Mouse (Mus musculus) midbrain, embryonic 10.5 days (tissue): ENCODE data around the gene Zfp704. TPM values are rescaled to one million over a fixed set of nuclear protein-coding genes. Genes with fewer than 3 reads are reported as not detected.

ENCODE experiments used
- DNase-seq: peaks from one replicate; pipeline ENCODE4 v3.0.0-alpha.2; 2017; ENCODE audit warnings: low spot score
- H3K27ac ChIP-seq: fragments of 300-500 bp; sonication (generic); replicated peaks from 2 replicates; pipeline ENCODE4 v1.5.1; 2016; ENCODE audit warnings: mild to moderate bottlenecking
- H3K27me3 ChIP-seq: fragments of 300-500 bp; sonication (generic); 2 replicates; pipeline ENCODE4 v1.6.1; 2016; ENCODE audit warnings: low read depth, mild to moderate bottlenecking; ENCODE audit not compliant: poor library complexity, severe bottlenecking
- H3K36me3 ChIP-seq: fragments of 300-500 bp; sonication (generic); 2 replicates; pipeline ENCODE4 v1.6.1; 2016; ENCODE audit warnings: mild to moderate bottlenecking, moderate library complexity
- H3K4me1 ChIP-seq: fragments of 300-500 bp; sonication (generic); 2 replicates; pipeline ENCODE4 v1.6.1; 2016
- H3K4me3 ChIP-seq: fragments of 300-500 bp; sonication (generic); 2 replicates; pipeline ENCODE4 v1.5.1; 2016; ENCODE audit warnings: mild to moderate bottlenecking, moderate library complexity
- H3K9me3 ChIP-seq: fragments of 300-500 bp; sonication (generic); replicated peaks from 2 replicates; pipeline ENCODE4 v1.6.1; 2016; ENCODE audit warnings: mild to moderate bottlenecking
- WGBS: fragments of 180-500 bp; shearing (Covaris S2); methylation state at CpG from one replicate; pipeline ENCODE4 v1.1.7; 2016; 5-methylcytosine and 5-hydroxymethylcytosine counted together
- polyA plus RNA-seq: library from polyadenylated mRNA; unstranded; fragments of >200 nt; fragmentation: Nextera tagmentation; extraction: Ambion mirVana; gene quantifications from 2 replicates; pipeline ENCODE4 v1.2.1, GENCODE M21; 2016

Gene Zfp704
- polyA plus RNA-seq, 1 experiment from 2014 or later, result 5.0 TPM

- H3K4me1 ChIP-seq, result peaks cover 41% of the 10 kb centered on the region
- peak; percentile 48 for DNase-seq
- 0 out of 2 replicates have a peak overlapping the region, but pooled peaks have one; percentile 12 for H3K4me3 ChIP-seq
- WGBS, result 4% methylated on average over 17 of the region's 17 CpGs
- no peaks in the 10 kb centered on the region for H3K9me3 ChIP-seq
- H3K27ac ChIP-seq, result peak overlapping the region; percentile 33
- H3K27me3 ChIP-seq, result peaks cover 64% of the 10 kb centered on the region
- no peaks in the 10 kb centered on the region for H3K36me3 ChIP-seq
These were observed 89.7 kb downstream of the Zfp704 start for GRCm38 (mm10) chr3:9520051-9520727.

- DNase-seq, result no peak
- Histone ChIP-seq H3K27ac (no peak overlapping the region), H3K4me3 (no peak overlapping the region), H3K4me1 (peaks cover 41% of the 10 kb centered on the region), H3K27me3 (peaks cover 71% of the 10 kb centered on the region), H3K36me3 (no peaks in the 10 kb centered on the region), H3K9me3 (no peaks in the 10 kb centered on the region)
- WGBS, result 61% methylated on average over 4 of the region's 4 CpGs
These were observed 90.4 kb downstream of the Zfp704 start for GRCm38 (mm10) chr3:9519491-9519890.

GRCm38 (mm10) chr3:9518936-9519335 is 90.9 kb downstream of the Zfp704 start:
- Histone ChIP-seq H3K27me3 (peaks cover 71% of the 10 kb centered on the region), H3K36me3 (no peaks in the 10 kb centered on the region), H3K27ac (no peak overlapping the region), H3K9me3 (no peaks in the 10 kb centered on the region), H3K4me3 (no peak overlapping the region), H3K4me1 (peaks cover 46% of the 10 kb centered on the region)
- 91% methylated on average over 7 of the region's 7 CpGs for WGBS
- peak; percentile 9 for DNase-seq

- Histone ChIP-seq H3K9me3 (no peaks in the 10 kb centered on the region), H3K27ac (no peak overlapping the region), H3K4me1 (peaks cover 40% of the 10 kb centered on the region), H3K27me3 (peaks cover 83% of the 10 kb centered on the region), H3K36me3 (no peaks in the 10 kb centered on the region), H3K4me3 (no peak overlapping the region)
- DNase-seq, result peak; percentile 10
- 75% methylated on average over 7 of the region's 8 CpGs for WGBS
These were observed 93.6 kb downstream of the Zfp704 start for GRCm38 (mm10) chr3:9516119-9516855.

GRCm38 (mm10) chr3:9515527-9515926 is 94.4 kb downstream of the Zfp704 start:
- no peaks in the 10 kb centered on the region for H3K9me3 ChIP-seq
- H3K36me3 ChIP-seq, result no peaks in the 10 kb centered on the region
- H3K4me1 ChIP-seq, result peaks cover 33% of the 10 kb centered on the region
- no peak overlapping the region for H3K27ac ChIP-seq
- peak; percentile 9 for DNase-seq
- 85% methylated on average over 8 of the region's 8 CpGs for WGBS
- H3K27me3 ChIP-seq, result peaks cover 83% of the 10 kb centered on the region
- no peak overlapping the region for H3K4me3 ChIP-seq

- no peak for DNase-seq
- H3K9me3 ChIP-seq, result no peaks in the 10 kb centered on the region
- peaks cover 17% of the 10 kb centered on the region for H3K4me1 ChIP-seq
- no peaks in the 10 kb centered on the region for H3K36me3 ChIP-seq
- H3K27me3 ChIP-seq, result peaks cover 83% of the 10 kb centered on the region
- 38% methylated on average over 7 of the region's 7 CpGs for WGBS
- H3K4me3 ChIP-seq, result no peak overlapping the region
- H3K27ac ChIP-seq, result no peak overlapping the region
These were observed 96.2 kb downstream of the Zfp704 start for GRCm38 (mm10) chr3:9513703-9514110.

- H3K36me3 ChIP-seq, result no peaks in the 10 kb centered on the region
- DNase-seq, result no peak
- 93% methylated on average over 10 of the region's 10 CpGs for WGBS
These were observed 97.7 kb downstream of the Zfp704 start for GRCm38 (mm10) chr3:9512199-9512598.

GRCm38 (mm10) chr3:9505692-9506211 is 104.1 kb downstream of the Zfp704 start:
- WGBS, result 83% methylated on average over 6 of the region's 6 CpGs

More at GRCm38 (mm10) chr3:9512199-9512598, 97.7 kb downstream of the Zfp704 start:
- Histone ChIP-seq H3K4me1 (peaks cover 11% of the 10 kb centered on the region), H3K4me3 (no peak overlapping the region), H3K9me3 (no peaks in the 10 kb centered on the region), H3K27me3 (peaks cover 76% of the 10 kb centered on the region), H3K27ac (no peak overlapping the region)

GRCm38 (mm10) chr3:9504371-9504770 is 105.5 kb downstream of the Zfp704 start:
- 91% methylated on average over 4 of the region's 4 CpGs for WGBS
- DNase-seq, result no peak
- peaks cover 12% of the 10 kb centered on the region; the same call in 1 of the 2 replicates for H3K27me3 ChIP-seq
- H3K9me3 ChIP-seq, result no peaks in the 10 kb centered on the region
- H3K36me3 ChIP-seq, result no peaks in the 10 kb centered on the region
- no peak overlapping the region for H3K4me3 ChIP-seq
- peaks cover 20% of the 10 kb centered on the region for H3K4me1 ChIP-seq
- H3K27ac ChIP-seq, result no peak overlapping the region

More at GRCm38 (mm10) chr3:9505692-9506211, 104.1 kb downstream of the Zfp704 start:
- no peaks in the 10 kb centered on the region for H3K9me3 ChIP-seq
- no peak for DNase-seq
- no peaks in the 10 kb centered on the region for H3K36me3 ChIP-seq
- peaks cover 6% of the 10 kb centered on the region for H3K4me1 ChIP-seq
- H3K27me3 ChIP-seq, result peaks cover 26% of the 10 kb centered on the region
- H3K4me3 ChIP-seq, result no peak overlapping the region
- H3K27ac ChIP-seq, result no peak overlapping the region

GRCm38 (mm10) chr3:9500725-9501124 is 109.2 kb downstream of the Zfp704 start:
- Histone ChIP-seq H3K27me3 (no peaks in the 10 kb centered on the region), H3K27ac (peak overlapping the region; percentile 77), H3K4me3 (no peak overlapping the region; the same call in 1 of the 2 replicates), H3K9me3 (no peaks in the 10 kb centered on the region), H3K4me1 (peaks cover 25% of the 10 kb centered on the region), H3K36me3 (no peaks in the 10 kb centered on the region)
- peak; percentile 82 for DNase-seq
- WGBS, result 20% methylated on average over 6 of the region's 6 CpGs

GRCm38 (mm10) chr3:9499994-9500553 is 109.8 kb downstream of the Zfp704 start:
- Histone ChIP-seq H3K27ac (peak overlapping the region; percentile 77), H3K4me3 (no peak overlapping the region), H3K27me3 (no peaks in the 10 kb centered on the region), H3K4me1 (peaks cover 25% of the 10 kb centered on the region), H3K9me3 (no peaks in the 10 kb centered on the region), H3K36me3 (no peaks in the 10 kb centered on the region)
- no peak for DNase-seq
- WGBS, result 60% methylated on average over 8 of the region's 8 CpGs

GRCm38 (mm10) chr3:9499489-9499888 is 110.4 kb downstream of the Zfp704 start:
- peaks cover 25% of the 10 kb centered on the region for H3K4me1 ChIP-seq
- H3K9me3 ChIP-seq, result no peaks in the 10 kb centered on the region
- WGBS, result 81% methylated on average over 5 of the region's 5 CpGs
- peak overlapping the region; percentile 77; the same call in 1 of the 2 replicates for H3K27ac ChIP-seq
- H3K36me3 ChIP-seq, result no peaks in the 10 kb centered on the region
- H3K27me3 ChIP-seq, result no peaks in the 10 kb centered on the region
- no peak for DNase-seq
- H3K4me3 ChIP-seq, result no peak overlapping the region
